In genomic region chrX:129547606-129548005, GRCm38 (mm10) we compare ENCODE assay signal across 16 mouse cellular contexts.
A peak's percentile ranks its signal among the peaks of the same experiment; 100 is the strongest.
DNase-seq lines count a peak whose midpoint lies in the region; ATAC-seq and TF ChIP-seq lines count a peak whose summit lies in the region.
"Had no signal": no experiment of that assay in that cellular context is flagged by ENCODE, and none has a peak within 500 bp of the region (broad histone marks: within the 10 kb centered on the region; RNA-seq: fewer than 3 reads in every experiment).

No protein-coding gene starts in this region.

- no peaks in the 10 kb centered on the region for H3K27me3 ChIP-seq in heart, adult 2 months (ENCODE audit: control insufficient read depth, insufficient read depth, low read length)
- no peaks in the 10 kb centered on the region for H3K27me3 ChIP-seq in lung, postnatal 0 days (replicated peaks; ENCODE audit: insufficient read depth, low read length)
- H3K27me3 ChIP-seq in MEL (ENCODE audit: control insufficient read depth in 1 of 2, insufficient read depth in 2 of 2, low read length in 2 of 2): no peaks in the 10 kb centered on the region
- H3K27me3 ChIP-seq: kidney, embryonic 15.5 days had no signal

- TF ChIP-seq CTCF in heart, adult 2 months (IDR thresholded peaks at IDR 0.05): peak; percentile 50
- peak; percentile 38 for TF ChIP-seq CTCF in lung, postnatal 0 days (IDR thresholded peaks at IDR 0.05)
- TF ChIP-seq CTCF in MEL (IDR thresholded peaks at IDR 0.05 in 2 of 3, conservative IDR thresholded peaks at IDR 0.05 in 1 of 3; ENCODE audit: control insufficient read depth in 1 of 3, insufficient read depth in 1 of 3, low read depth in 2 of 3, low read length in 3 of 3, poor library complexity in 1 of 3, severe bottlenecking in 1 of 3): peak in 2 of 3 experiments; percentile 23 to 58; a peak in 4 of 6 replicates

- no peak for DNase-seq in heart, adult 2 months
- no peak for DNase-seq in heart, adult 8-10 months (ENCODE audit: low spot score)
- no peak for DNase-seq in lung, postnatal 0 days (ENCODE audit: low spot score)
- DNase-seq in lung, postnatal 36 days: no peak
- peak; percentile 61 for DNase-seq in MEL (ENCODE audit: low read depth, low spot score)
- peak; percentile 2 for DNase-seq in induced T-regulatory cell, adult 2 months (ENCODE audit: low read depth)
- no peak for DNase-seq in cerebellum, adult 18-20 months
- DNase-seq in c-Kit-positive CD71-positive TER-119-positive erythroid progenitor cells, embryonic 14.5 days (ENCODE audit: low spot score): no peak
- DNase-seq: adrenal gland, adult 8-10 months; cerebellum, adult 9-10 months; gastrocnemius, postnatal 36 days; lung, postnatal 10 days had no signal

- intact Hi-C loops in heart, adult 2 months (cut with DNase I): no loop called here

- 77% methylated on average over 2 of the region's 2 CpGs for WGBS in heart, adult 2 months
- 81% methylated on average over 2 of the region's 2 CpGs for WGBS in lung, postnatal 0 days

- peak; percentile 49 for TF ChIP-seq RAD21 in MEL (IDR thresholded peaks at IDR 0.05; ENCODE audit: low read depth, low read length)

- no peak overlapping the region for H3K4me2 ChIP-seq in lung, postnatal 0 days (replicated peaks; ENCODE audit: low read depth, low read length)
- H3K4me2 ChIP-seq: kidney, embryonic 15.5 days; liver, embryonic 11.5 days; midbrain, embryonic 11.5 days had no signal

- TF ChIP-seq POLR2A in heart, adult 2 months (IDR thresholded peaks at IDR 0.05; ENCODE audit: insufficient read depth, low read depth, low read length): no peak
- no peak for TF ChIP-seq POLR2A in MEL (IDR thresholded peaks at IDR 0.05; ENCODE audit: control insufficient read depth in 1 of 2, insufficient read depth in 1 of 2, low read depth in 1 of 2, low read length in 2 of 2, poor library complexity in 1 of 2)

- no peak overlapping the region for H3K27ac ChIP-seq in heart, adult 2 months
- H3K27ac ChIP-seq in lung, postnatal 0 days (ENCODE audit: low read length): no peak overlapping the region
- H3K27ac ChIP-seq in MEL (ENCODE audit: control insufficient read depth, low read depth, low read length): no peak overlapping the region
- H3K27ac ChIP-seq: hindbrain, embryonic 10.5 days; kidney, embryonic 15.5 days had no signal

- no peak for ATAC-seq in lung, postnatal 0 days

- H3K4me1 ChIP-seq in heart, adult 2 months (ENCODE audit: control insufficient read depth, insufficient read depth, low read length): no peaks in the 10 kb centered on the region
- H3K4me1 ChIP-seq in lung, postnatal 0 days (ENCODE audit: insufficient read depth, low read depth, low read length): no peaks in the 10 kb centered on the region
- no peaks in the 10 kb centered on the region for H3K4me1 ChIP-seq in MEL (ENCODE audit: control insufficient read depth in 1 of 2, insufficient read depth in 2 of 2, low read length in 2 of 2)
- H3K4me1 ChIP-seq: hindbrain, embryonic 10.5 days; kidney, embryonic 15.5 days had no signal

- H3K9me3 ChIP-seq in lung, postnatal 0 days (ENCODE audit: low read length): no peaks in the 10 kb centered on the region
- H3K9me3 ChIP-seq in MEL (replicated peaks; ENCODE audit: insufficient read depth, low read length): no peaks in the 10 kb centered on the region
- H3K9me3 ChIP-seq: hindbrain, embryonic 10.5 days; kidney, embryonic 15.5 days had no signal

- no peak overlapping the region for H3K9ac ChIP-seq in heart, adult 2 months (ENCODE audit: low read depth, low read length)
- no peak overlapping the region for H3K9ac ChIP-seq in lung, postnatal 0 days (replicated peaks; ENCODE audit: low read depth)
- H3K9ac ChIP-seq in MEL (ENCODE audit: control insufficient read depth, low read depth, low read length, poor library complexity, severe bottlenecking): no peak overlapping the region
- H3K9ac ChIP-seq: kidney, embryonic 15.5 days had no signal

- H3K79me2 ChIP-seq in heart, adult 2 months (replicated peaks; ENCODE audit: control insufficient read depth, insufficient read depth, low read length): no peaks in the 10 kb centered on the region
- H3K79me2 ChIP-seq in MEL (ENCODE audit: control insufficient read depth, insufficient read depth, low read length, poor library complexity): no peaks in the 10 kb centered on the region

- no peaks in the 10 kb centered on the region for H3K36me3 ChIP-seq in heart, adult 2 months (ENCODE audit: control insufficient read depth, insufficient read depth, low read length)
- H3K36me3 ChIP-seq in lung, postnatal 0 days (ENCODE audit: insufficient read depth, low read length): no peaks in the 10 kb centered on the region
- no peaks in the 10 kb centered on the region for H3K36me3 ChIP-seq in MEL (ENCODE audit: control insufficient read depth in 1 of 2, insufficient read depth in 2 of 2, low read length in 2 of 2)
- H3K36me3 ChIP-seq: hindbrain, embryonic 10.5 days; kidney, embryonic 15.5 days had no signal

- H3K4me3 ChIP-seq in heart, adult 2 months: no peak overlapping the region
- H3K4me3 ChIP-seq in lung, postnatal 0 days (ENCODE audit: low read depth, low read length): no peak overlapping the region
- H3K4me3 ChIP-seq in MEL (ENCODE audit: control insufficient read depth in 1 of 2, insufficient read depth in 1 of 2, low read depth in 2 of 2, low read length in 2 of 2): no peak overlapping the region
- H3K4me3 ChIP-seq: hindbrain, embryonic 10.5 days; kidney, embryonic 15.5 days had no signal

- TF ChIP-seq EP300 in heart, adult 2 months (IDR thresholded peaks at IDR 0.05; ENCODE audit: insufficient read depth, low read depth, low read length): no peak
- TF ChIP-seq EP300 in lung, postnatal 0 days (IDR thresholded peaks at IDR 0.05): no peak
- TF ChIP-seq EP300 in MEL (IDR thresholded peaks at IDR 0.05; ENCODE audit: low read depth in 1 of 2, low read length in 2 of 2): no peak

TF ChIP-seq in MEL, 35 proteins besides CTCF, POLR2A, EP300 and RAD21:
- TF ChIP-seq SIN3A (IDR thresholded peaks at IDR 0.05; ENCODE audit: low read length) (no peak), SMC3 (IDR thresholded peaks at IDR 0.05; ENCODE audit: low read depth, low read length) (peak; percentile 52)

Comparison
In these comparisons a context has a peak if more than half of its experiments do, and no peak if none do; other contexts are left out.
1. DNase-seq: peak in MEL (single experiment) and induced T-regulatory cell, adult 2 months (single experiment); none in heart, adult 2 months (0 of 2), heart, adult 8-10 months (single experiment), lung, postnatal 0 days (single experiment), lung, postnatal 36 days (single experiment), cerebellum, adult 18-20 months (0 of 2) and c-Kit-positive CD71-positive TER-119-positive erythroid progenitor cells, embryonic 14.5 days (single experiment).
2. Peak in every context shown above with its lines, with median percentiles within 50 percentile points of each other: CTCF ChIP-seq.